Mouse (Mus musculus) limb, embryonic 12.5 days (tissue): Measurements from ENCODE around the gene 1700011M02Rik. TPM values are rescaled to one million over a fixed set of nuclear protein-coding genes. Genes with fewer than 3 reads are reported as not detected.
"Not testable (repeated sequence)": the region's sequence is repeated elsewhere in the genome, so short reads cannot be mapped to it uniquely, and the experiment has no call there.

ENCODE experiments used
- ATAC-seq: fragments of 200-750 bp; cut with Nextera tagmentation; 2 replicates; pipeline ENCODE4 v1.8.0; 2017; ENCODE audit warnings: low read depth, moderate TSS enrichment; ENCODE audit not compliant: insufficient number of reproducible peaks, insufficient read depth, low FRiP score, low TSS enrichment
- H3K27ac ChIP-seq: fragments of 300-500 bp; sonication (generic); 2 replicates; pipeline ENCODE4 v1.5.1; 2016; ENCODE audit warnings: mild to moderate bottlenecking, moderate library complexity
- H3K27me3 ChIP-seq: fragments of 300-500 bp; sonication (generic); 2 replicates; pipeline ENCODE4 v1.6.1; 2016; ENCODE audit warnings: mild to moderate bottlenecking, moderate library complexity
- H3K36me3 ChIP-seq: fragments of 300-500 bp; sonication (generic); 2 replicates; pipeline ENCODE4 v1.6.1; 2016; ENCODE audit warnings: mild to moderate bottlenecking, moderate library complexity
- H3K4me1 ChIP-seq: fragments of 300-500 bp; sonication (generic); replicated peaks from 2 replicates; pipeline ENCODE4 v1.6.1; 2016
- H3K4me2 ChIP-seq: fragments of 300-500 bp; sonication (generic); 2 replicates; pipeline ENCODE4 v1.6.1; 2016; ENCODE audit warnings: mild to moderate bottlenecking, moderate library complexity
- H3K4me3 ChIP-seq: fragments of 300-500 bp; sonication (generic); replicated peaks from 2 replicates; pipeline ENCODE4 v1.5.1; 2016; ENCODE audit warnings: mild to moderate bottlenecking
- H3K9ac ChIP-seq: fragments of 300-500 bp; sonication (generic); replicated peaks from 2 replicates; pipeline ENCODE4 v1.6.1; 2016; ENCODE audit warnings: mild to moderate bottlenecking, moderate library complexity
- H3K9me3 ChIP-seq: fragments of 300-500 bp; sonication (generic); 2 replicates; pipeline ENCODE4 v1.6.1; 2016; ENCODE audit warnings: mild to moderate bottlenecking, moderate library complexity
- WGBS: fragments of 180-500 bp; shearing (Covaris S2); methylation state at CpG from one replicate; pipeline ENCODE4 v1.1.7; 2016; 5-methylcytosine and 5-hydroxymethylcytosine counted together
- polyA plus RNA-seq: library from polyadenylated mRNA; unstranded; fragments of >200 nt; fragmentation: Nextera tagmentation; extraction: Ambion mirVana; gene quantifications from 2 replicates; pipeline ENCODE4 v1.2.1, GENCODE M21; 2016

The 1700011M02Rik gene
- polyA plus RNA-seq = not detected in 2 replicates

DNA sequence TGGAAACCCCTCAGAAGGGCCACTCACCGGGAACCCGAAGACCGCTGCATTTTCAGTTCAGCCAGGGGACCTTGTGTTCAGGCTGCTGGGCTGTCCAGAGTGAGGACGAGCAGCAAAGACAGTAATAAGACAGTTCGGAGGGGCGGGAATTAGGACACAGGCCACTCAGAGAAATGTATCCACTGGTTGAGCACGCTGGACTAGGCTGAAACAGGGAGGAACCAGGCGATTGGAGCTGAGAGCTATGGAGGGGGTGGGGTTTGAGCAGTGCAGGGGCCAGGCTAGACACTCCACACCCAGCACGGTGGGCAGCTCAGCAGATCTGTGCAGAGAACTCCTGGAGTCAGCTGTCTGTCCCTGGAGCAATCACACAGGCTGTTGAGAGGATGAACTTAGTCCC lies at the start of gene 1700011M02Rik, which contains the start of gene Dmrtc1a:
TSS of gene 1700011M02Rik (plus strand) at position 319 of the 400 bp plus-strand sequence.
TSS of gene Dmrtc1a (minus strand) at position 101 of the 400 bp plus-strand sequence.
- not testable (repeated sequence) for H3K27ac ChIP-seq, H3K4me2 ChIP-seq, H3K9me3 ChIP-seq, H3K4me1 ChIP-seq, H3K4me3 ChIP-seq, H3K9ac ChIP-seq, ATAC-seq, H3K36me3 ChIP-seq
- H3K27me3 ChIP-seq = peaks cover 30% of the 10 kb centered on the region
- 81% methylated on average over 9 of the region's 9 CpGs for WGBS

DNA sequence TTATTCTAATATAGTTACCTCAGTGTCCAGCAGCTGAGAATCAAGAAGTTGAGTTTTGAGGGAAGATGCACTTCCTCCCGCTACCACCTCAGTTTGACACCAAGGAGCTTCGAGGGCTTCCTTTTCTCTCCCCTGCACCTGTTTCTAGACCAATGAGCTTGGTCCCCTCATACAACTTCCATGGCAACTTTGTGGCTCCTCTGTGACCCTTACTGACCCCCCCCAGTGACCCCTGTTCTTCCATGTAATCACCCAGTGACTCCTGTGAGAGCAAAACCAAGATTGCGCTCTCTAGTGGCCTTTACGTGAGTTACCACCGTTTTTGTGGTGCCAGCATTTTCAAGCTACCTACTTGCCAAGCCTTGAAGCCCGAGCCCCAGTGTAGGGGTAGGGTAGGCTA lies 40.8 kb upstream of the 1700011M02Rik start, which contains the start of gene 1700031F05Rik:
TSS of gene 1700031F05Rik (minus strand) at position 101 of the 400 bp plus-strand sequence.
- Histone ChIP-seq H3K9ac (no peak within 1 kb of the TSS), H3K4me2 (no peak within 1 kb of the TSS), H3K27me3 (peaks cover 7% of the 10 kb centered on the region; the same call in 1 of the 2 replicates), H3K4me1 (no peaks in the 10 kb centered on the region), H3K9me3 (no peaks in the 10 kb centered on the region), H3K36me3 (no peaks in the 10 kb centered on the region), H3K4me3 (no peak within 1 kb of the TSS), H3K27ac (no peak within 1 kb of the TSS)
- WGBS = 83% methylated on average over 6 of the region's 6 CpGs
- no peak for ATAC-seq

DNA sequence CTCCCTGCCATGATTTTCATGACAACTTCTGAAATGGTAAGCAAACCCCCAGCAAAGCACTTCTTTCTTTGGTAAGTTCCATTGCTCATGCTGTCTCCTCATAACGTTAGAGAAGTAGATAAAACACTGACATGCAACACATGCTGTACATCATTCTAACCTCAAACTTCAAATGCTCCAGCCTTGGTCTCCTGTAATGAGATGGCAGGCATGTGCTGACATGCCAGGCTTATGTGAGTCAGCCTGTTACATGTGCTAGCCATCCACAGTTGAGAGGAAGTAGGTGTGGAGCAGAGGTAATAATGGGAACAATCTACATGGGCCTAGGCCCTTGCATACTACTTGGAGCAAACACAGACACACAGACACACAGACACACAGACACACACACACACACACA lies 6.1 kb downstream of the 1700011M02Rik start:
- not testable (repeated sequence) for H3K36me3 ChIP-seq, H3K27ac ChIP-seq, H3K9ac ChIP-seq, H3K4me2 ChIP-seq, H3K4me1 ChIP-seq, H3K9me3 ChIP-seq, H3K27me3 ChIP-seq, ATAC-seq, H3K4me3 ChIP-seq
- 75% methylated on average over 1 of the region's 1 CpGs for WGBS

DNA sequence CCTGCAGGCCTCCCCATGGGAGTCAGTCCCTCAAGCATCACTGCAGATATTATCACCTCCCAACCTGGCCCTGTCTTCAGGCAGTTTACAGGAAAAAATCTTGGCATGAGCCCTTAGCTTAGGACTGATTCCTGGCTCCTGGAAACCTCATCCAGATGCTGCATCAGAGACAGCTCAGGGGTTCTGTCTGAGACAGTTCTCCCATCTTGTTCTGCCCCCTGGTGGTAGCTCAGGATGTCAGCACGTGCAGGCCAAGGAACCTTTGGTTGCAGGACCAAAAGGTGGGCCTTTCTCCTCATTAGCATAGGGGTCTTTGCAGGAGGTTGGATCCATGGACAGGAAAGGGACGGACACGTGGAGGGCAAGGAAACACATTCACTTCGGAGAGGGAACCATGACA lies 18.0 kb downstream of the 1700011M02Rik start:
- H3K9ac ChIP-seq, H3K4me3 ChIP-seq, H3K36me3 ChIP-seq, H3K4me2 ChIP-seq, ATAC-seq, H3K27ac ChIP-seq, H3K9me3 ChIP-seq, H3K4me1 ChIP-seq: not testable (repeated sequence)
- peaks cover 15% of the 10 kb centered on the region for H3K27me3 ChIP-seq
- WGBS = 18% methylated on average over 4 of the region's 4 CpGs

DNA sequence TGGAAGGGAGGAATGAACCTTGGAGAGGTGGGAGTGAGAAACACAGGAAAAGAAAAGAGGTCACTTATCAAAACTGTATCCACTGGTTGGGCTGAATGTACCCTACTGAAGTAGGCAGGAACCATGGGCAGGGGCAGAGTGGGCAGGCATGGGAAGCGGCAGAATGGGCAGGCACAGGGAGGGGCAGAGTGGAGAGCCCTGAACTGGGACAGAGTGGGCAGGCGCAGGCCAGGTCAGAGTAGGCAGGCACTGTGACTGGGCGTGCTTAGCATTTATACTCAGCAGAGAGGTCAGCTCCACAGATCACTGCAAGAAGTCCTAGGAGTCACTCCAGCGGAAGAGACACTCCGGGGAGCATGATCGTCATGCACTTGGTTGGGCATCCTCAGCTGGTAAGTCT lies 19.4 kb downstream of the 1700011M02Rik start, which contains the start of gene 1700018G05Rik:
TSS of gene 1700018G05Rik (plus strand) at position 301 of the 400 bp plus-strand sequence.
- H3K36me3 ChIP-seq, ATAC-seq, H3K4me1 ChIP-seq, H3K4me2 ChIP-seq, H3K9ac ChIP-seq, H3K27ac ChIP-seq, H3K4me3 ChIP-seq, H3K9me3 ChIP-seq: not testable (repeated sequence)
- WGBS = 89% methylated on average over 6 of the region's 6 CpGs
- H3K27me3 ChIP-seq = peaks cover 11% of the 10 kb centered on the region

DNA sequence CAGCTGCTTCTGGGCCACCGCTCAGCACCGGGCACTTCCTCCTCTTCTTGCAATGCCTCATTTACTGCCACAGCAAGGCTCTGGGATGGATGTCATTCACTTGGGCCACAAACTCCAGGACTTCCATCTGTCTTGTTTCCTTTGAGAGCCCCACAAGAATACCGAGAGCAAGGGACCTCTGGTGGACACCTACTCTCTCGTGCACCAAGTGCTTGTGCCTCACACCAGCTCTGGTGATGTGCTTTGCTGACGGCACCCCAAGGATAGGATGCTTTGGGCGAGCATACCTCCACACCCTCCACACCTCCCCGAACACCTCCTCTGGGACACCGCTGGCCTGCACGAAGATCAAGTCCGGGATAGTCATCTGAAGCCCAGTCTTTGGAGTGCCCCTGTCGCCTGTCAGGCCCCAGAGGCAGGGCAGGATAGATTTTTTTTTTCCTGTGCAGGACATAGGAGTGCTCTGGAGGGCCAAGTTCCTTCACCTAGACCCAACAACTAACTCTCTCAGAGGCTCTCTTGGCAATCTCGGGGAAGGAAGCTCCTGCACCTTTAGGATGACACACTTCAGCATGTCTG lies 24.4 kb downstream of the 1700011M02Rik start:
- Histone ChIP-seq H3K9ac (no peak overlapping the region), H3K36me3 (no peaks in the 10 kb centered on the region), H3K4me1 (no peaks in the 10 kb centered on the region), H3K4me3 (peak overlapping the region; percentile 57), H3K27ac (no peak overlapping the region), H3K9me3 (no peaks in the 10 kb centered on the region), H3K27me3 (peaks cover 43% of the 10 kb centered on the region), H3K4me2 (peak overlapping the region; percentile 65)
- ATAC-seq = no peak
- 52% methylated on average over 12 of the region's 12 CpGs for WGBS

DNA sequence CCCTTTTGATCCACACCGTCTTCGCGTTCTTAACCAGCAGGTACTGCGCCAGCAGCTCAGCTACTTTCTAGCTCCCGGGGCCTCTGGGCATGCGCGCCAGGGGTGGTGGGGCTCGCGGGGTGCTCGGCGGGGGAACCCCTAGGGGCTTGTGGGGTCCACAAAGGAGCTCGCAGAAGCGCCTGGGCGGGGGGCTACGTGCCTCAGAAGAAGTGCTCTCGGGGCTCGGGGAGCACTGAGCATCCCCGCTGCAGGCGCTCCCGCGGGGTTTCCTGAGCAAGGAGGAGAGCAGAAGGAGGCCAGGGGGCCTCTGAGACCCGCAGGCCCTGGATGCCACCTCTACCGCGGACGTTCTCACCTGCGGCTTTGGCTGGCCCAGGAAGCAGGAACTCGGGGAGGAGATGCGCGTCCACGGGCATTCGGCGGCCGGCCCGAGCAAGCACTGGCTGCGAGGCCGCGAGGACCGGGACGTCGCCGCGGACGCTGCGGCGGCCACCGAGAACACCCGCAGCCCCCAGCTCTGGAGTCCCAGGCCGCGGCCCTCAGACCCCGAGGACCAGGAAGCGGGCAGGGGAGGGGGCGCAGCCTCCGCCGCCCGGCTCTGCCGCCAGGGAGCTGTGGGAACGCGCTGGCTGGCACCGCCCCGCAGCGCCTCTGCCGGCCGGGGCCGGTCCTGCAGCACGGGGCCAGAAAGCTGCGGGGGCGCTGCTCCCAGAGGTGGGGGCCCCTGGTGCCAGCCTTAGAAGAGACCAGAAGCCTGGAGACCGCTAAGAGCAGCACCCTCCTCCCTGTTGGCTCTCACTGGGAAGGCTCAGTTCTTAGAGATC lies 25.1 kb downstream of the 1700011M02Rik start:
- Histone ChIP-seq H3K4me2 (peak overlapping the region; percentile 65), H3K27ac (no peak overlapping the region), H3K27me3 (peaks cover 41% of the 10 kb centered on the region), H3K4me3 (peak overlapping the region; percentile 57), H3K9ac (peak overlapping the region; percentile 65), H3K9me3 (no peaks in the 10 kb centered on the region), H3K4me1 (no peaks in the 10 kb centered on the region), H3K36me3 (no peaks in the 10 kb centered on the region)
- peak; percentile 66; the same call in 1 of the 2 replicates for ATAC-seq
- WGBS = 14% methylated on average over 61 of the region's 68 CpGs

DNA sequence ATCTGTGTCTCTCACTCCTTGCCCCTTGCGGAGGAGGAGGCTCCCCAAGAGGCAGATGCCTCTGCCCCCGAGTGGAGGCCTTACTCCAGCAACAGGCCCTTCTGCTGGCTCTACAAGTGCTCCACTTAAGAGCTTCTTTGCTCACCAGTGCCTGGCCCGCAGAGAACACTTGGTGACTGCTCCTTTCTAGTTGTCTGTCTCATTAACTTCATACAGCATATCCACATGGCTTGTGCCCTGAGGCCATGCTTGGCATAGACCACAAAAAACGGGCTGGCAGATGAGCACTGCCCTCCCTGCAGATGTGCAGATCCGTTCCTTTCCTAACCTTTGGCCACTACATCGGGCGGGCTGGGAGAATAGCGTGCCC lies 25.7 kb downstream of the 1700011M02Rik start:
- ATAC-seq = no peak
- H3K27ac ChIP-seq = no peak overlapping the region
- peak overlapping the region; percentile 65 for H3K4me2 ChIP-seq
- H3K36me3 ChIP-seq = no peaks in the 10 kb centered on the region
- H3K9ac ChIP-seq = no peak overlapping the region
- peaks cover 41% of the 10 kb centered on the region for H3K27me3 ChIP-seq
- no peaks in the 10 kb centered on the region for H3K9me3 ChIP-seq
- H3K4me1 ChIP-seq = no peaks in the 10 kb centered on the region
- WGBS = 62% methylated on average over 8 of the region's 8 CpGs
- peak overlapping the region; percentile 57 for H3K4me3 ChIP-seq

DNA sequence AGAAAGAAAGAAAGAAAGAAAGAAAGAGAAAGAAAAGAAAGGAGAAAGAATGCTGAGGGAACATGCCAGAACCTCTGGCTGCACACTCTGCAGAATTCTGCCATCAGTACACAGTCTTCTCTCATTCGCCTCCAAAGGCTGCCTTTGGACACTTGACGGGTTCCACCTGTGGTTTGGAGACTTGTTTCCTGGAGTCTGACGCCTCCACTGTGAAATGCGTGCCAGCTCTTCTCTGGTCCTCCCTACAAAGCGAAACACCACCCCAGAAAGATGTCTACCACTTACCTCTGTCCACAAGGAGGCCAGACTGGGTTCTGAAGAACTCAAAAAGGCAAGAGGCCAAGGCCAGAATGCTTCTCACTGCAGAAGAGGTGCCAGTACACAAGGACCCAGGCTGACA lies 28.0 kb downstream of the 1700011M02Rik start:
- H3K27me3 ChIP-seq = peaks cover 41% of the 10 kb centered on the region
- ATAC-seq = no peak
- no peak overlapping the region for H3K4me3 ChIP-seq
- H3K9ac ChIP-seq = no peak overlapping the region
- no peak overlapping the region for H3K4me2 ChIP-seq
- 67% methylated on average over 5 of the region's 5 CpGs for WGBS
- H3K9me3 ChIP-seq = no peaks in the 10 kb centered on the region
- no peak overlapping the region for H3K27ac ChIP-seq
- H3K36me3 ChIP-seq = no peaks in the 10 kb centered on the region
- H3K4me1 ChIP-seq = no peaks in the 10 kb centered on the region

DNA sequence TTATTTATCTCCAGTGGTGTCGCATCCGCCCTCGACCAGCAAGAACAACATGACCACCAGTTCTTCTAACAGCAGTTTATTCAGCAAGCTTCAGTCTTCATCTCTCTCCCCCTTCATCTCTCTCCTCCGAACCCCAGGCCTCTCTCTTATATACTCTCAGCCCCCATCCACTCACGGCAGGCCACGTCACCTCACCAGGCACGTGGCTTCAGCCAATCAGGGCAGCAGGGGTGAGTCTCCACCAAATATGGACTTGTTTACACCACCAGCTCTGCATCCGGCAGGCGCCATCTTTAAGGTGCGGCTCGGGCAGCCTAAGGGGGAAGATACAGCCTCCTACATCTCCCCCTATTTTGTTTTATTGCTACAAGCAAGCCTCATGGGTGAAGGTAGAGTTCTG lies 41.4 kb downstream of the 1700011M02Rik start:
- H3K36me3 ChIP-seq, H3K9me3 ChIP-seq, ATAC-seq, H3K9ac ChIP-seq, H3K4me1 ChIP-seq, H3K27ac ChIP-seq, H3K4me3 ChIP-seq, H3K4me2 ChIP-seq: not testable (repeated sequence)
- 90% methylated on average over 11 of the region's 11 CpGs for WGBS
- H3K27me3 ChIP-seq = peaks cover 14% of the 10 kb centered on the region; the same call in 1 of the 2 replicates

DNA sequence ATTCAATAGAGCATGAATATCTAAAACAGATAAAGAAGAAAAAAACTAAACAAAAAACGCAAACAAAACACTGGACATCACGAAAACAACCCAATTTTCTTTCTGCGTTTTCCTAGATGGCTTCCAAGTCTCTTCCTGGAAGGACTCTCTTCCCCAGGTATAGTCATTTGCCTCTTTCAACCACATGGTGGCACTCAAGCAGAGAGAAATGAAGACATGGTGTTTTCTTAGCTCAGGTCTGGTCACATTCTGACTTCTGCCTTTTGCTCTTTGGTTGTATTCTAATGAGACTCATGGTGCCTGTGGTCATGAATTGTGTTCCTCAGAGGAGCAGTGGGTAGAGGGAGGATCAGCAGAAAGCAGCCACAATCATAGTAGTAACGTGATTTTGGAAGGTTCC lies 50.2 kb downstream of the 1700011M02Rik start:
- H3K27me3 ChIP-seq = peaks cover 19% of the 10 kb centered on the region
- no peak for ATAC-seq
- 39% methylated on average over 4 of the region's 4 CpGs for WGBS

More for the DNA sequence above, 50.2 kb downstream of the 1700011M02Rik start:
- no peaks in the 10 kb centered on the region for H3K36me3 ChIP-seq
- no peak overlapping the region for H3K9ac ChIP-seq
- H3K9me3 ChIP-seq = no peaks in the 10 kb centered on the region
- H3K4me3 ChIP-seq = no peak overlapping the region
- no peak overlapping the region for H3K4me2 ChIP-seq
- no peak overlapping the region for H3K27ac ChIP-seq
- H3K4me1 ChIP-seq = no peaks in the 10 kb centered on the region
